Comparison of ENCODE assay signal across 16 mouse cellular contexts in the genomic region with DNA sequence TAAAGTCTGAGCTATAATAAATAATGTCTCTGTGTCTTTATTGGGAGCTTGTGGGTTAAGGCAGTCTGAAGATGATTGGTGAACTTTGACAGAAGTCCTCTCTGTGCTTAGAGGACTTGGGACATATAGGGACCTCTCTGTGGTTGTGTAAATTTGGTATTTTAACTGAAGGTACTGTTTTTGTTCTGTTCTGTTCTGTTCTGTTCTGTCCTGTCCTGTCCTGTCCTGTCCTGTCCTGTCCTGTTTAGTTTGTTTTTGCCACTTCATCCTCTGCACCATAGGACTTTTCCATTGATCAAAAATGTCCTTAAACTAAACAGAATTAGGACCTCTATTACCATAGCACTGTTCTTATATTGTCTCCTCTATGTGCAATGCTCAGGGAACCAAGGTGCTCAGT.
"Had no signal": no experiment of that assay in that cellular context is flagged by ENCODE, and none has a peak within 500 bp of the region (broad histone marks: within the 10 kb centered on the region; RNA-seq: fewer than 3 reads in every experiment).

No protein-coding gene starts in this region.

- H3K36me3 ChIP-seq: neural tube, embryonic 13.5 days; neural tube, embryonic 15.5 days; stomach, embryonic 15.5 days had no signal

- H3K9me3 ChIP-seq: neural tube, embryonic 13.5 days; neural tube, embryonic 15.5 days; stomach, embryonic 15.5 days had no signal

- H3K9ac ChIP-seq: neural tube, embryonic 13.5 days; neural tube, embryonic 15.5 days; stomach, embryonic 15.5 days had no signal

- H3K4me1 ChIP-seq: neural tube, embryonic 13.5 days; neural tube, embryonic 15.5 days; stomach, embryonic 15.5 days had no signal

- H3K4me2 ChIP-seq: neural tube, embryonic 13.5 days; neural tube, embryonic 15.5 days; stomach, embryonic 15.5 days had no signal

- H3K27me3 ChIP-seq: neural tube, embryonic 13.5 days; neural tube, embryonic 15.5 days; stomach, embryonic 15.5 days had no signal

- H3K27ac ChIP-seq: neural tube, embryonic 13.5 days; neural tube, embryonic 15.5 days; stomach, embryonic 15.5 days; stomach, postnatal 0 days had no signal

- H3K4me3 ChIP-seq: neural tube, embryonic 13.5 days; neural tube, embryonic 15.5 days; stomach, embryonic 15.5 days had no signal

- DNase-seq: retina, postnatal 1 day; right cerebral cortex, adult 18-20 months; right cerebral cortex, postnatal 14 days; right cerebral cortex, postnatal 25 days; right cerebral cortex, postnatal 4 days; spleen, adult 18-20 months; thymus, adult 18-20 months; thymus, adult 2 months; thymus, postnatal 14 days; thymus, postnatal 25 days; thymus, postnatal 36 days; thymus, postnatal 4 days had no signal
